Mouse (Mus musculus) frontal cortex, postnatal 14 days (tissue): Measurements from ENCODE around the gene Olfr1453.
"Not testable (repeated sequence)": the region's sequence is repeated elsewhere in the genome, so short reads cannot be mapped to it uniquely, and the experiment has no call there.

Experiments
- DNase-seq, 2 experiments: peaks; one replicate each; pipeline ENCODE4 v3.0.0; 2022; ENCODE audit warnings: low spot score in 2 of 2

The Olfr1453 gene

GRCm38 (mm10) chr19:13028227-13028626 is at the start of gene Olfr1453:
Olfr1453 (minus strand) TSS chr19:13028327.
- DNase-seq = no peak

GRCm38 (mm10) chr19:13060310-13060709 is 32.2 kb upstream of the Olfr1453 start, which contains the start of gene Olfr1454:
Olfr1454 (plus strand) TSS chr19:13060610.
- DNase-seq = no peak

- no peak for DNase-seq
Observed at GRCm38 (mm10) chr19:12994714-12995113, 33.4 kb downstream of the Olfr1453 start, which contains the start of gene Olfr1451. Olfr1451 (plus strand) TSS chr19:12995014.

GRCm38 (mm10) chr19:12992316-12992715 is 35.8 kb downstream of the Olfr1453 start:
- not testable (repeated sequence) for DNase-seq
